Mouse (Mus musculus): ENCODE results near the gene Gm29666.

The Gm29666 gene

DNA sequence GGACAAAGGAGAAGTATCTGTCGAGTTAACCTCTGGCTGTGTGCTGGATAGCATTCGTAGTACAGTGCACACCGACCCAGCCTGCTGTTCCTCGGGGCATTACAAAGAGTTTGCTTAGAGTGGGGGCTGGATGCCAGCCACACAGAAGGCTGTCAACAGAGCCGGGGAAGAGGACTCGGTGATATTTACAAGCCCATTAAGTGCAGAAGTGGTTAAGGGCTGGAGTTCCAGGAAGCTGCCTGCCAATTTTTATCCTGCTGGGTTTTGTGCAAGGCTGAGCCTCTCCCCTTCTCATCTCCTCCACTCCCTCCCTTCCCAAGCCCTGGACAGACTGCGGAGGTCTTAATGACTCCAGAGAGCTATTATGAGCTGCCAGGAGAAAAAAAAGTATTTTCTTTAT is 21.8 kb downstream of the Gm29666 start:
- peak; percentile 41 to 45 for DNase-seq

- DNase-seq, result no peak
Measured at GRCm38 (mm10) chr15:84896664-84897063, 23.2 kb downstream of the Gm29666 start.

DNA sequence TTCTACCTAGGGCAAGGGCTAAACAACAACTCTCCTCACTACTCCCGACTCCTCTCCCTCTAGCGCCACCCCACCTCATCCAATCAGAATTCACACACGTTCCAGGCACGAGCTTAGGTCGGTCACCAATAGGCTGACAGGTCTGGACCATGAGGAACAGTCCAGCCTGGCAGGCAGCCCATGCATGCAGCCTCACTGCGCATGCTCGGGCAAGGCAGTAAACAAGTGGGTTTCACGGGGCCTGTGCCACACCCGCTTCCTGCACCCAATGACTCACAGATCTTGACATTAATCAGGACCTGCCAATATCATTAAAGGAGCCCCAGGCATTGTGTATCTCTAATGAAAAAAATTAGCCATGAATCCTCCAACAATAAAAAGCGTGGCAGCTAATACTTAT is 23.6 kb downstream of the Gm29666 start:
- peak; percentile 13 to 38 for DNase-seq

GRCm38 (mm10) chr15:84891658-84892057 is 28.2 kb downstream of the Gm29666 start:
- DNase-seq, result peak; percentile 88 to 90

DNA sequence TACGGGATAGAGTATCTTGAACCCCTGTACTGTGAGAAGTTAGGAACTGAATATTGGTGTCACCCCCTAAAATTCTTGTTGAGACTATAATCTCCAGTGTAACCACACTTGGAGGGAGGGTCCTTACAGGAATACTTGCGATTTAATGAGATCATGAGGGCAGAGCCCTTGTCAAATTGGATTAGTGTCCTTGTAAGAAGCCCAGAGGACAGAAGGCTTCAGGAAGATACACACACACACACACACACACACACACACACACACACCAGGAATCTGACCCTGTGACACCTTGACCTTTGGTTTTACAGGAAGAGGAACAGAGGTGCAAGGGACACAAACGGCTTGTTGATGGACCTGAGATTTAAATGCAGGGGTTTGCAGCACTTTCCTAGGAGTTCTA is 28.6 kb downstream of the Gm29666 start:
- DNase-seq, result no peak

DNA sequence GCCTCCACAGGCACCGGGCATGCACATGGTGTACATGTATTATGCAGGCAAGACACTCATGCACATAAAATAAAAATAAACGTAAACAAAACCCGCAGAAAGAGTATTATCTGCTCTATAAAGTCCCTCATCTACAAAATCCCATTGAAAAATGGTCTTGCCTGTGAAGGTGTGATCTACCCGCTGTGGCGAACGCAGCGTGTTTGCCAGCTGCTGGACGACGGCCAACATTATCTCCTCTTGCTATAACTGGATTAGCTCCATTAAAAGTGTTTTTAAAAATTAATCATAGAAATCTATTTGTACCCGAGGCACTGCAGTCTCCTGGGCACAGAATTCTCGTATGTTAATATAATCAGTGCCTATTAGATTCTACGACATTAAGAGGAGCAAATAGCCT is 31.8 kb downstream of the Gm29666 start:
- DNase-seq, result peak; percentile 58 to 69

- no peak for DNase-seq
Measured at GRCm38 (mm10) chr15:84877029-84877815, 42.6 kb downstream of the Gm29666 start.

GRCm38 (mm10) chr15:84873867-84874266 is 46.0 kb downstream of the Gm29666 start:
- DNase-seq, result no peak

DNA sequence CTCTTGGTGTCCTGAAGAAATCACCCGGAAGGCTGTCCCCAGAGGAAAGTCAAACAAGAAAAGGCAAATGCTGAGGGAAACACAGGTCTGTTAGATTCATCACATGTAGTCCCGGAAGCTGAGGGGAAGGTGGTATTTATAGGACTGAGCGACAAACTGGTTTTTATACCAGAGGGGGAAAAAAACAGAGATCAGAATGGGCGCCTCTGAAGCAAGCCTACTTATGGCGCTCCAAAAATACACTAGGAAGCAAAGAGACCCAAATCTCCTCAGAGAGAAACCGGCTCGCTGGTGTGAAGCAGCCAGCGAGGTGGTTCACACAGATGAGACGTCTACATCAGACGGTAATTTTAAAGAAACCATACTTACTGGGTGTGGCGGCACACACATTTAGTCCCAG is 46.8 kb downstream of the Gm29666 start:
- DNase-seq, result no peak

- DNase-seq, result no peak
Measured at GRCm38 (mm10) chr15:84871802-84872201, 48.0 kb downstream of the Gm29666 start.

- DNase-seq, result no peak
Measured at GRCm38 (mm10) chr15:84861911-84862310, 57.9 kb downstream of the Gm29666 start.
